Mouse (Mus musculus): Measurements from ENCODE around the gene Pxmp4.

Pxmp4 gene

GRCm38 (mm10) chr2:154613118-154614115 lies 9.9 kb upstream of the Pxmp4 start, which contains the start of the genes Zfp341 and 4930519P11Rik:
Zfp341 (plus strand) TSS chr2:154613297.
4930519P11Rik (minus strand) TSS chr2:154613437.
- no peak for DNase-seq (ENCODE audit: extremely low read depth, low read depth, low spot score)

DNA sequence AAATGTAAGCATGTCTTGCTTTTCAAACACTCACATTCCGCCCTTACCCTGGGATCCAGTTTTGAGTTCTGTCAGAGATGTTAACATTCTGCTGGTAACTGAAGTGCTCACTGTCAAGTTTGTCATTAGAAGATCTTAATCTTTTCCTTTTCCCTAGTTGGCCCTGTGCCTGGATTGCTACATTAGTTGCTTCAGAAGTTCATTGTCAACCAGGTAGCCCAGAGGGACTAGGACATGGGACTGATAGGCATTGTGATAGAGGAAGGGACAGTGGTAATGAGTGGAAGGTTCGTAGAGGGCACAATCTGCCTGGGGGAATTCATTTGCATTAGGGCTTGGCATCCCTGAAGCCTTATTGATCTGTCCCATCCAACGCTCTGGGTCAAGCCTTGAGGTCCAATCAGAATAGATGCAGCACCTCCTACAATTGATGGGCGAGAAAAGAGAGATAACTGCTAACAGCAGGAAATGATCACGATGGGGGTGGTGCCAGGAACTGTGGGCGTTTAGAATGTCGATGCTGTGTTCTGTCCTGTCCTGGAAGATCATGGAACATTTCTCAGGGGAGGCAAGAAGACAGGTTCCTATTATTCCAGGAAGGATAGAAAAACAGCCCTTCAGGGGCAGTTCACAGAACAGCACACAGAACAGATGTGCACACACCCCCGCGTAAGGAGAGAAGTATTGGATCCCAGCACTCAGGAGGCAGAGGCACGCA lies 5.7 kb upstream of the Pxmp4 start:
- DNase-seq (ENCODE audit: extremely low read depth, low read depth, low spot score): peak; percentile 98

GRCm38 (mm10) chr2:154606965-154607364 lies 3.5 kb upstream of the Pxmp4 start:
- peak; percentile 95 for DNase-seq (ENCODE audit: extremely low read depth, low read depth, low spot score)

DNA sequence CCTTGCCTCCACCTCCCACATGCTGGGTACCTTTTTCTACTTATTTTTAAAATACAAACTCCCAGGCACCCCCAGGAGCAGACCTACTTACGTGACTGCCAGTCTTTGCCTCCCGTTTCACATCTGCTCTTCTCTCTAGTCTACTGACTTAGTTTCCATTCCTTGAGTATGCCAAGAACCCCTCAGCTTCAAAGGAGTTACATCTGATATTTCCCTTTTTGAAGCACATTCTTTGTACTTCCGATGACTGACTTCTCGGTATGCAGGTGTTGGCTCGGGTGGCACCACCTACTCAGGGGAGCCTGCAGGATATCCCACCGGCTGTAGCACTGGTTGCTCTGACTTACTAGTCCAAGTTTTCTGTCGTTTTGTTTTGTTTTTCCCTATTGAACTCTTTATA lies 648 bp upstream of the Pxmp4 start:
- no peak for DNase-seq (ENCODE audit: extremely low read depth, low read depth, low spot score)

- DNase-seq (ENCODE audit: extremely low read depth, low read depth, low spot score): no peak
Observed at GRCm38 (mm10) chr2:154603007-154603637, 386 bp downstream of the Pxmp4 start.

GRCm38 (mm10) chr2:154601324-154601723 lies 2.2 kb downstream of the Pxmp4 start:
- peak; percentile 76 for DNase-seq (ENCODE audit: extremely low read depth, low read depth, low spot score)

DNA sequence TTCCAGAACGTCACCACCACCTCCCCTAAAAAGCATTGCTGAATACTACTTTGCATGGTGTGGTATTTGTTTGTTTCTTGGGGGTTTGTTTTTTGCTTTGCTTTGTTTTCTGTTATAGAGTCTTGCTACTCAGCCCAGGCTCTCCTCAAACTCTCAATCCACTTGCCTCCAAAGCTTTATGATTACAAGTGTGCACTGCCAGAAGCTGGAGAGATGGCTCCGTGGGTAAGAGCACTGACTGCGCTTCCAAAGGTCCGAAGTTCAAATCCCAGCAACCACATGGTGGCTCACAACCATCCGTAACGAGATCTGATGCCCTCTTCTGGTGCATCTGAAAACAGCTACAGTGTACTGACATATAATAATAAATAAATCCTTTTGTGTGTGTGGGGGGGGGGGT lies 2.9 kb downstream of the Pxmp4 start:
- DNase-seq (ENCODE audit: extremely low read depth, low read depth, low spot score): no peak

DNA sequence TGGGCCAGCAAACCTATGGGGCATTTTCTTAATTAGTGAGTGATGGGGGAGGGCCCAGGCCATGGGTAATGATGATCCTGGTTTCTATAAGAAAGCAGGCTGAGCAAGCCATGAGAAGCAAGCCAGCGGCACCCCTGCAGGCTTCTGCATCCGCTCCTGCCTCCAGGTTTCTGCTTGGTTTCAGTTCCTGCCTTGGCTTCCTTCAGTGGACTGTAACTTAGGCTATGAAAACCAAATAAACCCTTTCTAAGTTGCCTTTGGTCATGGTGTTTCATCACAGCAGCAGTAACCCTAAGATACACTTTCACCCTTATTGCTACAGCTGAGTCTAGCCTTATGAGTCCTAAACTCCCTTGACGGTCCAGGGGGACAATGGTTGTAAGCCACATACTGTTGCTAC lies 6.1 kb downstream of the Pxmp4 start:
- no peak for DNase-seq (ENCODE audit: extremely low read depth, low read depth, low spot score)

- no peak for DNase-seq (ENCODE audit: extremely low read depth, low read depth, low spot score)
Observed at GRCm38 (mm10) chr2:154595775-154596174, 7.7 kb downstream of the Pxmp4 start.

DNA sequence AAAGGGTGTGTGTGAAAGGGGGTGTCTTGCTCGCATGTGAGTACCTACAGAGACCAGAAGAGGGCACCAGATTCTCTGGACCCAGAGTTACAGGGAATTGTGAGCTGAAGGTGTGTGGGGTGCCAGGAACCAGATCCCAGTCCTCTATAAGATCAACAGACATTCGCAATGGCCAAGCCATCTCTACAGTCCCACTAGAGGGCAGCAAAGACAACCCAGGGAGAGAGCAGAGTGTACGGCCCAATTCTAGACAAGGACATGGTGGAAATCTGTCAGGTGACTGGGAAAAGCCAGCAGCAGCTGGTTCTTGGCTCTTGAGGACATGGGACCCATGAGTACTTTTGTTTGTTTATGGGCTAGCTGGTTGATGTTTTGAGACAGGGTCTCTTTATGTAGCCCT lies 10.5 kb downstream of the Pxmp4 start:
- no peak for DNase-seq (ENCODE audit: extremely low read depth, low read depth, low spot score)

DNA sequence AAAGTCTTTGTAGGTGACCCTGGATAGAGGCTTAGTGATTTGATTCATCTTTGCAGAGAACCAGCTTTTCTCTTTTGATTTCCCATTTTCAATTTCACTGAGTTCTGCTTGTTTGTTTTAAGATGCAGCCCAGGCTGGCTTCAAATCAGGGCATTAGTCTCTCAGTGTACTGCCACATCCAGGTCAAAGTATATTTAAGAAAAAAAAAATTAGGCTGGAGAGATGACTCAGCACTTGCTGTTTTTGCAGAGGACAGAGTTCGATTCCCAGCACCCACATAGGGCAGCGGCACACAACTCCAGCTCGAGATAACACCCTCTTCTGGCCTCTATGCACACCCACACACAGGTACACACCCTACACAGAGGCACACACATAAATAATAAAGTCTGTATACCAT lies 12.3 kb downstream of the Pxmp4 start:
- DNase-seq (ENCODE audit: extremely low read depth, low read depth, low spot score): no peak

- DNase-seq (ENCODE audit: extremely low read depth, low read depth, low spot score): no peak
Observed at GRCm38 (mm10) chr2:154589051-154589450, 14.5 kb downstream of the Pxmp4 start.

DNA sequence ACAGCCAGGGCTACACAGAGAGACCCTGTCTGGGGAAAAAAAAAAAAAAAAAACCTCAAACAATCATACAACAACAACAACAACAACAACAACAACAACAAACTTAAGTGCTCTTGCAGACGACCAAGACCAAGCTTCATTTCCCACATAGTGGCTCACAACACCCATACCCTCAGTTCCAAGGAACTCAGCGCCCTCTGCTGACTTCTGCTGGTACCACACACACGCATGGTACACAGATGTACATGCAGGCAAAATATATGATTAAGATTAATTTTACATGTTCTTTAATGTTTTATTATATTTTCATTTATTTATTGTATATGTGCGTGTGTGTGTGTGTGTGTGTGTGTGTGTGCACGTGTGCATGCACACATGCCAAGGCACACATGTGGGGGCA lies 17.1 kb downstream of the Pxmp4 start:
- no peak for DNase-seq (ENCODE audit: extremely low read depth, low read depth, low spot score)

DNA sequence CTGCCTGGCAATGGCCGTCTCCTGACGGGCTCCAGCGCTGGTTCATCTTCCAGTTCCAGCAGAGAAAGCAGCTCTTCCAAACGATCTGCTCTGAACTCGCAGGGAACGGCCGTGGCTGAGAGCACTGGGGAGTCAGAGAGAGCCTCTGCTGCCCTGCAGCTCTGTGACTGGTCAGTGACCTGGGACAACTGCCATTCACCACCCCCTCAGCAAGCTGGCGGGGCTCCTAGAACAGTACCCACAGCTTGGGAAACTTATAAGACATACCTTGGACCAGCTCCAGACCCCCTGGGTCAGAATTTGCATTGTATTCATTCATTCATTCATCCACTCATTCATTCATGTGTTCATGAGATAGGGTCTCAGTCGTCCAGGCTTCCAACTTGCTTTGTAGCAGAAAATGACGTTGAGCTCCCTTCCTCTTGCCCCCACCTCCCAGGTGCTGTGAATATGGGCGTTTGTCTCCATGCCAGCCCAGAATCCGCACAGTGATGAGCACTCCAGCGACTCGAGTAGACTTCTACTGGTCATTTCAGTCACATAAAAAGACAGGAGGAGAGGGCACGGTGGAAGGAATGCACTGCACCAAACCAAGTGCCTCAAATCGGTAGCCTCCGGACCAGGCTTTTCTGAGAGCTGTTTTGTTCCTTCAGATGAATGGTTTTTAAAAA lies 18.4 kb downstream of the Pxmp4 start:
- DNase-seq (ENCODE audit: extremely low read depth, low read depth, low spot score): no peak

- DNase-seq (ENCODE audit: extremely low read depth, low read depth, low spot score): no peak
Observed at GRCm38 (mm10) chr2:154583906-154584872, 19.3 kb downstream of the Pxmp4 start.

DNA sequence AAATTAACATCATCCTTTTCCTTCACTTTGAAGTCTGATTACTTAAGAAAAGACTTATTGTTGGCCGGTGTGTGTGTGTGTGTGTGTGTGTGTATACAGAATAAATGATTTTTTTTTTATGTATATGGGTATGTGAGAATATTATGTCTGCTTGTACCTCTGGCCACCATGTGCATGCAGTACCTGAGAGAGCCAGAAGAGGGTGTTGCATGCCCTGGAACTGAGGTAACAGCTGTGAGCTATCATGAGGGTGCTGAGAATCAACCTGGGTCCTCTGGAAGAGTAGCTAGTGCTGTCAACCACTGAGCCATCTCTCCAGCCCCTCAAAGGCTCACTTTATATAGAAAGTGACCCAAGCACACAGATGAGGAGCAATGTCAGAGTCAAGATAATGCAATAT lies 22.1 kb downstream of the Pxmp4 start:
- DNase-seq (ENCODE audit: extremely low read depth, low read depth, low spot score): no peak

GRCm38 (mm10) chr2:154580586-154580985 lies 22.9 kb downstream of the Pxmp4 start:
- no peak for DNase-seq (ENCODE audit: extremely low read depth, low read depth, low spot score)

DNA sequence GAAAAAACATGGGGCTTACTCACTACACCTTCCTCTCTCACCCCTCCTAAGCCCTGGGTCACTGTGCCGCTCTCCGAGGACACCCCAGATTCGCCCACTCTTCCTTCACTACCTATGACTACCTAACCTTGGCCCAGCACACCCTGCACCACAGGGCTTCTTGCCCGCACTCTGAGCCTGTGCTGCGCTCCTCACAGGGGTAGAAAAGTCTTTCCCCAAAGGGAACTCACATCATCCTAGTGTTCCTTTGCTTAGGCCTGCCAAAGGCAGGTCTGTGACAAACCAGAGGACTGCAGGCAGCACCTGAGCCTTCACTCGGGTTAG lies 25.8 kb downstream of the Pxmp4 start:
- no peak for DNase-seq (ENCODE audit: extremely low read depth, low read depth, low spot score)

- no peak for DNase-seq (ENCODE audit: extremely low read depth, low read depth, low spot score)
Observed at GRCm38 (mm10) chr2:154576876-154577743, 26.4 kb downstream of the Pxmp4 start.
